Mouse (Mus musculus) spleen, adult 12 weeks (tissue): ENCODE measurements around the gene Clec18a.
"Not testable (repeated sequence)": the region's sequence is repeated elsewhere in the genome, so short reads cannot be mapped to it uniquely, and the experiment has no call there.

Source experiments
- DNase-seq: peaks from one replicate; pipeline ENCODE4 v3.0.0; 2022; ENCODE audit warnings: low spot score

Clec18a gene

GRCm38 (mm10) chr8:111092326-111092725 is at the start of gene Clec18a:
Clec18a (minus strand) TSS chr8:111092426.
- not testable (repeated sequence) for DNase-seq

- DNase-seq, result no peak
These were observed 38.5 kb upstream of the Clec18a start for GRCm38 (mm10) chr8:111130756-111131155.

DNA sequence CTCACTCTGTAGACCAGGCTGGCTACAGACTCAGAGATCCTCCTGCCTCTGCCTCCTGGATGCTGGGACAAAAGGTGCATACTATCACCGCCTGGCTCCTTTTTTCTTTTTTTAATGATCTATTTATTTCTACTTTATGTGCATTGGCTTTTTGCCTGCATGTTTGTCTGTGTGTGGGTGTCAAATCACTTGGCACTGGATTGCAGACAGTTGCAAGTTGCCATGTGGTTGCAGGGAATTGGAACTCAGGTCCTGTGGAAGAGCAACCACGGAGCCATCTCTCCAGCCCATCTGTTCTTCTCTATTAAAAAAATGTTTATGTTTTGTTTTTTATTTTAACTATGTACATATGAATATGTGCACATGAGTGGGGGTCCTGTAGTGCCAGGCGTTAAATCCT is 27.3 kb upstream of the Clec18a start:
- DNase-seq, result no peak

GRCm38 (mm10) chr8:111114891-111115290 is 22.7 kb upstream of the Clec18a start:
- no peak for DNase-seq

DNA sequence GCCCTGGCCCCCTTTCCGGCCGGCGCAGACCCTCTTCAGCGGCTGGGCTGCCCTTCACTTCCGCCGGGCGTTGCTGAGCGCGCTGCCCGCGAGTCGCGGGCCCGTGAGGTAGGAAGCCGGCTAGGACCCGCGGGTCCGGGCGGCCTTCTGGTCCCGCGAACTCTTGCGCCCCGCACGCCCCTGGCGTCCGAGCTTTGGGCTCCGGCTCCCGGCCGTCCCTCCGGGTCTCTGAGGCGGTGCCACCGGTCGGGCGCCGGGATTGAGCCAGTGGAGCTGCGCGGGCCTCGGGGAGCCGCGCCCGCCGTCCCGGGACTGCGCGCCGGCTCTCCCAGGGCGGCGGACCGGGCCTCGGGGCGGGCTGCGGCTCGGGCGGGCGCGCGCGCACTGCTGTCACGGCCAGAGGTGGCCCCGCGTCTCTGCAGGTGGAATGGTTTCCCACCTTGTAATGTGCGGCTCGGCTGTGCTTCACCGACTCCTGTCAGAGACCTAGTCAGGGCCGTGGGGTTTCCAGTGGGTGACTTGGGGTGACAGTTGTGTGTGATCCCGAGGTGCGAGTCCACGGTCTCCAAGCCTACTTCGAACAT is 2.6 kb upstream of the Clec18a start:
- not testable (repeated sequence) for DNase-seq

GRCm38 (mm10) chr8:111093865-111094718 is 1.9 kb upstream of the Clec18a start, which contains the start of gene Pdpr:
Pdpr (plus strand) TSS chr8:111094630.
- peak; percentile 87 for DNase-seq

DNA sequence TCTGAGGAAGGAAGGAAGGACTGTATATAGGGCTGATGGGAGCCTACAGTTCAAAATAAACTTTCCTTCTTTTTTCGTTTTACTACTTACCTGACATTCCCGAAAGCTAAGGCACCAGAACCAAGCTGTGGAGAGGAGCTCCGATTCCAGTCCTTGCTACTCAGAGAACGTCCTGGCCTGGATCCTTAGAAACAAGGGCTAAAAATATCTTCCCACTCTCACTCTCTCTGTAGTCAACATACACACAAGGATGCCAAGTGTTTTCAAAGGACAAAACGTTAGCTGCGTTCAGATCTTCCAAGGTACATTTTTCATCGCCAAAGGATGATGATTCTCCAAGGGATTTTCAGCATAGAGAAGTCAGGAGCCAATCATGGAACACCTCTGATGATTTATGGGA is 520 bp downstream of the Clec18a start:
- no peak for DNase-seq

DNA sequence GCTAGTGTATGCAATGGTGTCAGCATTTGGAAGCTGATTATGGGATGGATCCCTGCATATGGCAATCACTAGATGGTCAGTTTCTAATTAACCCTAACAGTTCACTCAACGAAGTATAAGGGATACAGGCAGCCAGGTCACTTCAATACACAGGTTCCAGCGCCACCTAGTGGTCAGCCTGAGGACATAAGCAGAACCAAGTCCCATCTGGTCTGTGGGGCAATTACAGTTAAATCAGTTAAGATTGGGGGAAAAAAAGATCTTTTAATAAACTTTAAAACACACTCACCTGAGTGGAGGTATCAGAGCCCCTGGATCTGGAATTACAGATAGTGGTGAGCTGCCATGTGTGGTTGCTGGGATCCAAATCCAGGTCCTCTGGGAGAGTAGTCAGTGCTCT is 2.1 kb downstream of the Clec18a start:
- DNase-seq, result peak; percentile 62

- not testable (repeated sequence) for DNase-seq
These were observed 8.3 kb downstream of the Clec18a start for GRCm38 (mm10) chr8:111083936-111084335.

DNA sequence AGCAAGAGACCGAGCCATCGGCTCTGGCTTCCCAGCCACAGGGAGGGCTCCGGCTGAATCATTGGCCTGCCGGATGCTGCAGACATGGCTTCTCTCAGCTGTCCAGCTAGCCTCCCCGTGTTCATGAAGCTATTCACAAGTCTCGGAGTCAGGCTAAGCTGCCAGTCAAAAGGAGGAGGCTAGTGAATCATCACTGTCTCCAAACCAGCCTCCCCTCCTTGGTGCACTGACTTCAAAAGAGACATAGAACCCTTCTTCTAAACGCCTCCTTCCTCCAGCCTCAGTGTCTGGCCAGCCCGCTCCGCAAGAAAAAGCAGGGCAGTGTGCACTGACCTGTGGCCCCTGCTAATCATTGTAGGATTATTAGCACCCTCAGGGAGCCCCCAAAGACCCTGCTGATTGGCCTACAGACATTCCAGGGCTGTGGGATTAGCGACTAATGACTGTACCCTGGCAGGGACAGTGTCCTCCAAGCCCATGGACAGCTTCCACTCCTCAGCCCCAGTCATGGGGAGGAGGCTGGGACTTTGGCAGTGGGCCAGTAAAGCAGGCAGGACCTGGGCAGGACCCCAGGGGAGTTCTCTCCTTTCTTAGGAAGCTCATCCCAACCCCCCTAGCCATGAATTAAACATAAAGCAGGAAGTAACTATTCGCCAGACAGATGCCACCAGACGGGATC is 10.5 kb downstream of the Clec18a start:
- DNase-seq, result no peak

- DNase-seq, result no peak
These were observed 12.4 kb downstream of the Clec18a start for GRCm38 (mm10) chr8:111079861-111080271.

DNA sequence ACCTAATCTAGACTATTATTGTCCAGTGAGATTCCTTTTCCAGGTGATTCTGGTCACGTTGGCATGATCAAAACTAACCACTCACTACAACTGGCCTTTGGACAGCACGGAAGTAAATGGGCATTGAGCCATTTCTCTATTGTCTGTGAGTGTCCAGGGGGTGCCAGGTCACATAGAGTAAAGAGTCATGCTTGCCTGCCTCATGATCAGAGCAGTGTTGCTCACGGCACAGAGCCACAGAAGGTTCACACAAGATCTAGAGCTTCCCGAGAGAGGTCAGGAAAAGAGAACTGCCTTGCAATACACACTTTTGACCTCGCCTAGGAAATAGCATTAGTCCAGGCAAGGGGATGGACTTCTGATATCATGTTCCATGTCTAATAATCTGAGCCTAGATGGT is 12.8 kb downstream of the Clec18a start:
- no peak for DNase-seq

DNA sequence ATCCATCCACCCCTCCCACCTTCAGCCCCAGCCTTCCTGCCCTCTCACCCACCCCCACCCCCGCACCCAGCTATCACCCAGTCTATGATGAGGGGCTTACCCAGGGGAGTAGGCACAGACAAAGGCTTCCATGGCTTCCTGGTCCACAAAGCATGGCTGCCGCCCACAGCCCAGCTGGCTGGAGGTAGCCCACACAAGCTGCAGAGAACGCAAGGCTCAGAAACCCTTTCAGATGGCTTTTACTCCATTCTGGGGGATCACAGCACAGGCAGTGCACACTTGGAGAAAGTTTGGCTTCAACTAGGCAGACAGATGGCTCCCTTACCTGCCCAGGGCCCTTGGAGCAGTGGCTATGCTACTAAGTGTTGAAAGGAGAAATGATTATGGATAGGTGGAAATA is 16.3 kb downstream of the Clec18a start:
- DNase-seq, result no peak

- DNase-seq, result not testable (repeated sequence)
These were observed 23.6 kb downstream of the Clec18a start for GRCm38 (mm10) chr8:111068660-111069059.

DNA sequence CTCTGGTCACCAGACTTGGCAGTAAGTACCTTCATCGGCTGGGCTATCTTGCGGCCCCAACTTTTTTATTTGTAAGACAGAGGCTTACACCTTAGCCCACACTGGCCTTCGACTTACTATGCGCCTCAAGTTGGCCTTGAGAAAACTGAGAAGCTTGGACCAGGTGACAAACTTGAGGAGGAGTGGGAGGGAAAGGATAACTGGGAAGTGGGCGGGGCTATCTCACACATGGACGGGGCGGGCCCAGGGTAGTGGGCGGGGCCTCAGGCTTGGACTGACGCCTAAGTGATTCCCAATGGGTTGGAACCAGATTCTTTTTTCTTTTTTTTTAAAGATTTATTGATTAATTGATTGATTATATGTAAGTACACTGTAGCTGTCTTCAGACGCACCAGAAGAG is 24.8 kb downstream of the Clec18a start:
- DNase-seq, result no peak

DNA sequence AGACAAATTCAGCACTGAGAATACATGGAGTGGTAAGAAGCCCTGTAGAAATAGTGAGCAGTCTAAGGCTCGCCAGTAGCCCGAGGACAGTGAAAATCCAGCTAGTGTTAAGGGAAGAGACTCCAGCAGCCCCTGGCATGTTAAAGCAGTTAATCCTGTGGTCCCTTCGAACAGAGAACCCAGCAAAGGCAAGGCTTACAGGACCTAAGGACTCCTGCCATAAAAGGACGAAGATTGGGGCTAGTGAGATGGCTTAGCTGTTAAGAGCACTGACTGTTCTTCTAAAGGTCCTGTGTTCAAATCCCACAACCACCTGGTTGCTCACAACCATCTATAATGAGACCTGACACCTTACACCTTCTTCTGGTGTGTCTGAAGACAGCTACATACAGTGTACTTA is 25.9 kb downstream of the Clec18a start:
- no peak for DNase-seq

DNA sequence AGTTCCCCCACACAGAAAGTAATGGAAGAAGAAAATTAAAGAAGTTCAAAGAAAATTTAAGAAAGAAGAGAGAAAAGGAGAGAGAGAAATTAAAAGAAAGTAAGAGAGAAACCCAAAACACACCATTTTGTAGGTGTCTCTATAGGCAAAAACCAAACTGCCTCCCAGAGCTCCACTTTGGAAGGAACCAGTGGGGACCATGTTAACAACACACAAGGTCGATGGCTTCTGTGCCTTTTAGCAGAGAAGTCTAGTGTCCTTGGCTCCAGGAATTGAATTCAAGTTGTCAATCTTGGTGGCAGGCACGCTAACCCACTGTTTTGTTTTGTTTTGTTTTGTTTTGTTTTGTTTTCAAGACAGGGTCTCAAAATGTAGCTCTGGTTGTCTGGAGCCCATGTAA is 29.3 kb downstream of the Clec18a start:
- no peak for DNase-seq

- DNase-seq, result peak; percentile 71
These were observed 30.0 kb downstream of the Clec18a start for GRCm38 (mm10) chr8:111062072-111062757.

DNA sequence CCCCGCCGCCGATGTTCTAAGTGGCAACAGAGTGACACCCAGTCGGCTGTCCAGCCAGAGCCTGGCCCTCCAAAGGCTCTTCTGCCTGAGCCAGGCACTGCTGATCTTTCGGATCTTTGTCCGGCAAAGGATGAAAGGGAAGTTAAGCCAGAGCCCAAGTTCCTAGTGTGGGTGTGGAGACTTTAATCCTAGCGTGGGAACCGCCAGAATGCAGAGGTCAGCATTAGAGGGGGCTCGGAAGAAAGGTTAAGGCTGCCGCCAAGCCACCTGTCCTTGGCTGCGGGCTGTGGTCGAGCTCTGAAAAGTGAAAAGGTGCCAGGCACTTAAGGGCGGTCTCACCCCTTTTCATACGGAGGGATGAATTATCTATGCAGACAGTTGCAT is 30.5 kb downstream of the Clec18a start:
- DNase-seq, result no peak

GRCm38 (mm10) chr8:111058946-111059572 is 33.2 kb downstream of the Clec18a start:
- DNase-seq, result no peak

DNA sequence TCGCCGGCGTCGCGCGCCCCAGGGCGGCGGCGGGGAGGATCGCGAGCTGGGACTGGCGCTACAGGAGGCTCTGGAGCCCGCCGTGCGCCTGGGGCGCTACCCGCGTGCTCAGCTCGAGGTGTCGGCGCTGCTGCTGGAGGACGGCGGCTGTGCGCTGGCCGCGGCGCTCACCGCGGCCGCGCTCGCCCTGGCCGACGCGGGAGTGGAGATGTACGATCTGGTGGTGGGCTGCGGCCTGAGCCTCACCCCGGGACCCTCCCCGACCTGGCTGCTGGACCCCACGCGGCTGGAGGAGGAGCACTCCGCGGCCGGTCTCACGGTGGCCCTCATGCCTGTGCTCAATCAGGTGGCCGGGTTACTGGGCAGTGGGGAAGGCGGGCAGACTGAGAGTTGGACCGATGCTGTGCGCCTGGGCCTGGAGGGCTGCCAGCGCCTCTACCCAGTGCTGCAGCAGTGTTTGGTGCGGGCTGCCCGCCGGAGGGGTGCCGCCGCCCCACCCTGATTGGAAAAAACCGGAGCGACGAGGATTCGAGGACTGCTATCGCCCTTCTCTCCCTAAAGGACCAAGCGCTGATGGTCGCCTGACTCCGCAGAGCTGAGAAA is 35.4 kb downstream of the Clec18a start:
- peak; percentile 23 for DNase-seq
